Mouse (Mus musculus) ES-Bruce4 (cell line): ENCODE measurements around the gene Ssu72. TPM values are rescaled to one million over a fixed set of nuclear protein-coding genes. Genes with fewer than 3 reads are reported as not detected.

Source experiments
- H3K27ac ChIP-seq: 2 replicates; pipeline ENCODE4 v1.5.1; 2012; ENCODE audit warnings: low read length, inconsistent platforms; ENCODE audit not compliant: insufficient read depth
- H3K27me3 ChIP-seq: 2 replicates; pipeline ENCODE4 v1.6.1; 2012; ENCODE audit warnings: mild to moderate bottlenecking, low read length, inconsistent platforms; ENCODE audit not compliant: control insufficient read depth, poor library complexity, insufficient read depth, severe bottlenecking
- H3K36me3 ChIP-seq: 2 replicates; pipeline ENCODE4 v1.6.1; 2012; ENCODE audit warnings: inconsistent platforms, mild to moderate bottlenecking, low read length, moderate library complexity; ENCODE audit not compliant: control insufficient read depth, poor library complexity, insufficient read depth, severe bottlenecking
- H3K4me1 ChIP-seq: one replicate; pipeline ENCODE4 v1.8.1; 2011; ENCODE audit warnings: low read length; ENCODE audit not compliant: control insufficient read depth, insufficient read depth
- H3K4me3 ChIP-seq: 2 replicates; pipeline ENCODE4 v1.5.1; 2011; ENCODE audit warnings: low read depth, mild to moderate bottlenecking, low read length
- H3K9ac ChIP-seq: 2 replicates; pipeline ENCODE4 v1.6.1; 2012; ENCODE audit warnings: low read depth, mild to moderate bottlenecking, inconsistent platforms; ENCODE audit not compliant: poor library complexity, severe bottlenecking
- H3K9me3 ChIP-seq: replicated peaks from 2 replicates; pipeline ENCODE4 v1.6.1; 2012; ENCODE audit warnings: mild to moderate bottlenecking, low read length, inconsistent platforms; ENCODE audit not compliant: control insufficient read depth, poor library complexity, insufficient read depth, severe bottlenecking
- CTCF ChIP-seq: IDR thresholded peaks from one replicate; pipeline ENCODE4 v1.8.1; 2011; ENCODE audit warnings: low read depth, low read length
- EP300 ChIP-seq: IDR thresholded peaks from 2 replicates; pipeline ENCODE4 v1.6.1; 2011; ENCODE audit warnings: low read depth, low read length; ENCODE audit not compliant: insufficient read depth
- POLR2A ChIP-seq: IDR thresholded peaks from one replicate; pipeline ENCODE4 v1.8.1; 2011; ENCODE audit warnings: low read length; ENCODE audit not compliant: insufficient read depth
- polyA plus RNA-seq: library from polyadenylated mRNA; stranded (reverse); fragments of >200 nt; gene quantifications from 2 replicates; pipeline ENCODE4 v1.2.4, GENCODE M21; 2011; ENCODE audit warnings: low read depth; ENCODE audit not compliant: missing spikeins, insufficient read depth, insufficient read length

Ssu72 gene
- polyA plus RNA-seq, 1 experiment, result 151 TPM

DNA sequence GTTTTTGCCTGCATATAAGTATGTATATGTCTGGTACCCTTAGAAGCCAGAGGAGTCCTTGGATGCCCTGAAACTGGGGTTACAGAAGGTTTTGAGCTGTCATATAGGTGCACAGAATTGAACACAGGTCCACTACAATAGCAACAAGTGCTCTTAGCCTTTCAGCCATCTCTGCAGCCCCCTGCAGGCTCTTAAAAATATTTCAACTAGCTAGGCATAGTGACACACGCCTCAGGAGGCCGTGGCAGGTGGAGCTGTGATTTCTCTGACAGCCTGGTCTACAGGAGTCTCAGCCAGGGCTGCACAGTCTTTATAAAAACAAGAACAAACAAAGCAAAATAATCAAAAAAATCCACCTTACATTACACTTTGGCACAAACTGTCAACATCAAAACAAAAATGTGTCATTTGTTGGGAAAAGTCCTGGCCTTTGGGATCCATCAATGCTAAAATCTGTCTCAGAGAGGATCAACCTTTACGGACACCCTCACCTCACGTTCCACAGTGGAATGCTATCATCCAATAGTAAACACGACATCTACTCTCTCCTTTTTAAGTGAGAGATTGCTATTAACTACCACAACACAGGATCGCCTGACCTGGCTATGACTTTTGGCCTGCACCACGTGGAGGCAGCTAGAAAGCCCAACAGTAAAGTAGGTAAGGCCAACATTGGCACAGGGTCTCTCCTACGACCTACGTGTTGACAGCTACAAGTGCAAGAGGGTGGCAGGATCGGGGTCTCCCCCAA lies 55.4 kb downstream of the Ssu72 start:
- Histone ChIP-seq H3K36me3 (peaks cover 22% of the 10 kb centered on the region), H3K27me3 (no peaks in the 10 kb centered on the region), H3K27ac (no peak overlapping the region), H3K4me1 (no peaks in the 10 kb centered on the region), H3K4me3 (peak overlapping the region; percentile 72), H3K9me3 (no peaks in the 10 kb centered on the region), H3K9ac (peak overlapping the region; percentile 72)
- no peak for TF ChIP-seq EP300
- no peak for TF ChIP-seq POLR2A
- TF ChIP-seq CTCF, result no peak

DNA sequence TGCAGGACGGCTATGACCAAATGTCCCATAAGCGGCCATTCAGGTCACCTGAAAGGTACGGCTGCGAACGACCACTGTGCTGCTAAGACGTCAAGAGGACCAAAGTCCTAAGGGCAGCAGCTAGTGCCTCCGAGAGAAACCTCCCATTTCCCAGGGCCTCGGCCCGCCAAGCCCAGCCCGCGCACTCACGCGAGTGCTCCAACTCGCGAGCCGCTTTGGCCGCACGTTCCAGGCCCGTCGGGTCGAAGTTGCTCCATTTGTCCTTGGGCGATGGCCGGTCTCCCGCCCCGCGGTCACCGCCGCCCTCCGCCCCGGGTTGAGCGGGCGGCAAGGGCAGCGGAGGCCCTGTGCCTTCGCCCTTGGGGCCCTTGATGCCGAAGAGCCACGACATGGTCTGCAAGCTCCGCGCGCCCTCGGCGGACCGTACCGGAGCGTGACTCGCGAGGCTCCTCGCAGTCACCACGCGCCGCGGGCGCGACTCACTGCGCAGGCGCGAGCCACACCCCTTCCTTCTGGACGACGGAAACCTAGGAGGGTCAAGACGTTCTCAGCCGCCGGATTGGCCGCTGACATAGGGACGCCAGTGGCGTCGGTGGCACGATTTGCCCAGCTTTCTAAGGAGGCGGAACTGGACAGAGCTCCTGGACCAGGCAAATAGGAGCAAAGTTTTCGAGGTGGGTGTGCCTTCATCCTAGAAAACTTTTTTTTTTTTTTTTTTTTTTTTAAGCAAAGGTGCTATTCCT lies 56.2 kb downstream of the Ssu72 start, which contains the start of gene Atad3a:
TSS of gene Atad3a (minus strand) at position 481 of the 743 bp plus-strand sequence.
- TF ChIP-seq CTCF, result no peak
- TF ChIP-seq POLR2A, result peak; percentile 89
- H3K9me3 ChIP-seq, result no peaks in the 10 kb centered on the region
- no peaks in the 10 kb centered on the region for H3K4me1 ChIP-seq
- H3K36me3 ChIP-seq, result peaks cover 14% of the 10 kb centered on the region
- peak within 1 kb of the TSS; percentile 72 for H3K4me3 ChIP-seq
- no peaks in the 10 kb centered on the region for H3K27me3 ChIP-seq
- no peak within 1 kb of the TSS for H3K27ac ChIP-seq
- peak within 1 kb of the TSS; percentile 72 for H3K9ac ChIP-seq

GRCm38 (mm10) chr4:155761356-155762099 lies 56.9 kb downstream of the Ssu72 start:
- Histone ChIP-seq H3K27ac (no peak overlapping the region), H3K4me1 (no peaks in the 10 kb centered on the region), H3K9ac (peak overlapping the region; percentile 72), H3K27me3 (no peaks in the 10 kb centered on the region), H3K4me3 (peak overlapping the region; percentile 72), H3K9me3 (no peaks in the 10 kb centered on the region), H3K36me3 (peaks cover 7% of the 10 kb centered on the region; the same call in 1 of the 2 replicates)
- TF ChIP-seq EP300 (no peak), CTCF (no peak), POLR2A (no peak)

DNA sequence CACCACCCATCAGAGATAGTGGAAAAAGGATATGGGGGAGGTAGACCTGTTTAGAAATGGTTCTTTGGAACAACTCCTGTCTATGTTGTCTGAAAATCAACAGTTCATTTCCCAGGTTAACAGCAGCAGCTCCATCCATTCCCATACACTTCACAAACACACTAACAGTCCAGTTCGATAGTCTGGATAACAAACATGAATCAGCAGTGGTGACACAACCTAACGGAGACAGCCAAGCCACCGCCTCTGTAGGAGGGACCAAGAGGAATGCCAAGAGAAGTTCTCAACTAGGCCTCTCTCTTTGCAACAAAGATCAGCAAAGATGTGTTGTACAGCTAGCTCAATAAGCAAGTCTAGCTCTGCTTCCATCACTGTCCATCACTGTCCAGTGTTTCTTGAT lies 57.8 kb downstream of the Ssu72 start:
- no peaks in the 10 kb centered on the region for H3K9me3 ChIP-seq
- no peaks in the 10 kb centered on the region for H3K27me3 ChIP-seq
- TF ChIP-seq EP300, result no peak
- H3K27ac ChIP-seq, result no peak overlapping the region
- H3K36me3 ChIP-seq, result peaks cover 3% of the 10 kb centered on the region; the same call in 1 of the 2 replicates
- no peaks in the 10 kb centered on the region for H3K4me1 ChIP-seq
- H3K9ac ChIP-seq, result no peak overlapping the region
- H3K4me3 ChIP-seq, result no peak overlapping the region

DNA sequence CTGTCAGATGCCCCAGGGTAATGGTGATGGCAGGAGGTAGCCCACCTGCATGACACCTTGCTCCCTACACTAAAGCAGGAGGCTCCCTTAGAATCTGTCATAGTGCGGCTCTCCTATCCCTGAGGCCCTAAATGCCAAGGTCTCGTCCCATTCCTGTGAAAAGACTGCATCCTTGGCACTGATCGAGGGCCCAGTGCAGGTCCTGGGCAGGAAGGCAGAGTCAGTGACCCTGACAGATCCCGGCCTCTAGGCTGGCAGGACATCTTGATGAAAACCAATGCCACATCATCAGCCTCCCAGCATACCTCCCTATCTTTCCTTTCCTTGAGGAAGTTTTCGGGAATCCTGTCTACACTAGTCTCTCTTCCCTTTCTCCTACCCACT lies 64.9 kb downstream of the Ssu72 start:
- Histone ChIP-seq H3K9me3 (no peaks in the 10 kb centered on the region), H3K9ac (peak overlapping the region; percentile 74), H3K4me1 (no peaks in the 10 kb centered on the region), H3K4me3 (peak overlapping the region; percentile 72; the same call in 1 of the 2 replicates), H3K27me3 (no peaks in the 10 kb centered on the region), H3K27ac (no peak overlapping the region), H3K36me3 (no peaks in the 10 kb centered on the region)
- TF ChIP-seq EP300 (no peak), CTCF (no peak), POLR2A (no peak)

DNA sequence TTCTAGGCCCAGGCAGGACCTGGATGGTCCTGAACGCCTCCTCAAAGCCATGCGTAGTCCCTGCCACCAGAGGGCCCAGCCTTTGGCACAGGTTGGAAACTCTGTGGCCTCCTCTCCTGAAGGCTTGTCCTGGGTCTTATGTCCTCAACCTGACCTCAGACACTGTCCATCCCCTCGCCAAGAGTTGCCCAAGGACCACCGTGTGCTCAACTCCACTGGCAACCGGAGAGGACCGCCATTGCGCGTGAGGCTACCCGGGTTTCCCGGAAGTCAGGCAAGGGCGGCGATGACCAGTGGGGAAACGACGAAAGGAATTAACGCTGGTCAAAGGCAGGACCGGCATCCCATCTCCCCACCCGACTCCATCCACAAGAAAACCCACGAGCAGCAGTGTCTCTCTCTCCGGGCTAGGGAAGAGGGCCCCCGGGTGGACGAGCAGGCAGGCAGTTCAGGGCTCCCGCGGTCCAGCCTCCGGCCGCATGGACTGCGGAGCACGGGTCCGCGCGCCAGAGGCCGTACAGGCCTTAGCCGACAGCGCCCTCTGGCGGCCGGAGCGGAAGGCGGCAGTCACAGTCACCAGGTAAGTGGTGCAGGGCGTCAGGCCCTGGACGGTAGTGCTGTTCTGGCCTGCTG lies 65.4 kb downstream of the Ssu72 start:
- peak overlapping the region; percentile 74 for H3K9ac ChIP-seq
- TF ChIP-seq EP300 (no peak), CTCF (peak; percentile 96)
- no peaks in the 10 kb centered on the region for H3K9me3 ChIP-seq
- no peaks in the 10 kb centered on the region for H3K27me3 ChIP-seq
- H3K4me1 ChIP-seq, result no peaks in the 10 kb centered on the region
- H3K4me3 ChIP-seq, result peak overlapping the region; percentile 72
- H3K27ac ChIP-seq, result no peak overlapping the region
- H3K36me3 ChIP-seq, result no peaks in the 10 kb centered on the region
